Mouse (Mus musculus) urinary bladder, postnatal 0 days (tissue): ENCODE results near the gene Cnot2. TPM values are rescaled to one million over a fixed set of nuclear protein-coding genes. Genes with fewer than 3 reads are reported as not detected.

Source experiments
- microRNA-seq: library from miRNA; unstranded; fragments of <30 nt; microRNA quantifications from one replicate; pipeline ENCODE4, GENCODE M21; 2016
- polyA plus RNA-seq: library from polyadenylated mRNA; unstranded; fragments of >200 nt; fragmentation: Nextera tagmentation; extraction: Ambion mirVana; gene quantifications from 2 replicates; pipeline ENCODE4 v1.2.1, GENCODE M21; 2015

Gene Cnot2
- 42.8 and 48.7 TPM in 2 replicates for polyA plus RNA-seq

DNA sequence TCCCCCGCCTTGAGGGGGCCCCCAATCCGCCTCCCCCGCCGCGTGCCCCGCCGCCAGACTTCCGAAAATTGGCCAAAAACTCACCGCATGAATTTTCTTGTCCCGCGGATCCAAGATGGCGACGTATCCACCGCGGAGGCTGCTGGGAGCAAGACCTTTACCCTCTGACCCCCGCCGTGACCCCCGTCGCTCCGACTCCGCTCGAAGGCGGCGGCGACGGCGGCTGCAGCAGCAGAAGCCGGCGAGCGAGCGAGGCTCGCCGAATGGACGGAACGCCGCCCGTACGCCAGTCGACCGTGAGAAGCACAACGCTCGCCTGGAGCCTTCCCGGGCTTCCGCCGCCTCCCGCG, at the start of gene Cnot2:
Cnot2 (minus strand) TSS at position 143 of the 350 bp plus-strand sequence.

DNA sequence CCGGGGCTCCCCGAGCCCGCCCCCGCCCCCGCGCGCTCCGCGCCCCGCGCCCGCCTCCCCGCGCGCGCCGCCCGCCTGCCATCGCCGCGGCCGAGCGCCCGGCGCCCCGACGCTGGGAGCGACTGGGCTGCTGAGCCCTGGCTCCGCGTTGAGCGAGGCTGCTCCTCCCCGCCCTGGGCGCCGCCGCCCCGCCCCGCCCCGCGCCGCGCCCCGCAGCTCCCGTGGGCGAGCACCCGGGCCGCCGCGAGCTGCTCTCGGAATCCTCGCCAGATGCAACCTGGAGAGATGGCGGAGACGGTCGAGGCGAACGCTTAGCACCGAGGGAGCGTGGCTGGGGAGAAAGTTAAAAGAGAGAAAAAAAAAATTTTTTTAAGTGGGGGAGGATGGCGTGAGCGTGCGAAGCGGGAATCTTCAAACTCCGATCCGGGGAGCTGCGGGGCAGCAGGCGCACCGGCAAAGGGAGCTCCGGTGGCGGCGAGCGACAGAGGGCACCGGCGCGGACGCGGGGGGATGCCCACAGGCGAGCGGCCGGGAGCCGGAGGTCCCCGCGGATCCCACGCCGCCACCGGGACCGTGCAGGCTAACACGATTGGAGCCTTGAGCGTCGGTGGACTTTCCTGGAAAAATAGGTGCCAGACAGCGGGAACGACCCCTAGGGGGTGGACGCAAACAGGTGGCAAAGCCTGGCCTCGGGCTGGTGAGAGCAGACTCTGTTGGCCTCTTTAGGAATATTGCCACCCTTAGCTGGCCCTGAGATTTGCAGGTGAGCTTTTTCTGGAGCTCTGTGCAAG, 107.4 kb downstream of the Cnot2 start, which contains the start of gene Kcnmb4:
Kcnmb4 (minus strand) TSS at position 120 of the 791 bp plus-strand sequence.

Small RNAs within 50 kb of the gene (microRNA-seq; reads per million reads assigned to microRNA genes)
- not detected for gene Gm25190

Other genes starting within 250 kb of the Cnot2 start
- gene Kcnmb4, start 107.6 kb downstream of the Cnot2 start, polyA plus RNA-seq, result 1.2 and 1.4 TPM in 2 replicates